In genomic region chr11:106750121-106750751, GRCm38 (mm10) we compare ENCODE assay signal across 8 mouse cellular contexts. TPM values are rescaled to one million over a fixed set of nuclear protein-coding genes. Genes with fewer than 3 reads are reported as not detected.
A peak's percentile ranks its signal among the peaks of the same experiment; 100 is the strongest.
DNase-seq lines count a peak whose midpoint lies in the region; ATAC-seq and TF ChIP-seq lines count a peak whose summit lies in the region.

Gene Pecam1 (minus strand): TSS chr11:106750628.

- no peak for TF ChIP-seq CTCF in spleen, adult 2 months (IDR thresholded peaks at IDR 0.05; ENCODE audit: extremely low read depth, insufficient read depth, insufficient read length, insufficient replicate concordance)

- H3K36me3 ChIP-seq in neural tube, embryonic 11.5 days (ENCODE audit: control insufficient read depth, insufficient read depth, low read length) = no peaks in the 10 kb centered on the region
- H3K36me3 ChIP-seq in forebrain, embryonic 15.5 days = no peaks in the 10 kb centered on the region
- no peaks in the 10 kb centered on the region for H3K36me3 ChIP-seq in hindbrain, embryonic 11.5 days (ENCODE audit: control insufficient read depth, insufficient read depth, low read length)
- no peaks in the 10 kb centered on the region for H3K36me3 ChIP-seq in liver, embryonic 12.5 days
- peaks cover 4% of the 10 kb centered on the region; the same call in 1 of the 2 replicates for H3K36me3 ChIP-seq in spleen, adult 2 months (ENCODE audit: control insufficient read depth, insufficient read depth, low read length)

- H3K9ac ChIP-seq in neural tube, embryonic 11.5 days (ENCODE audit: low read length) = no peak within 1 kb of the TSS
- H3K9ac ChIP-seq in forebrain, embryonic 15.5 days (replicated peaks) = no peak within 1 kb of the TSS
- H3K9ac ChIP-seq in hindbrain, embryonic 11.5 days (ENCODE audit: low read depth, low read length) = no peak within 1 kb of the TSS
- H3K9ac ChIP-seq in liver, embryonic 12.5 days = no peak within 1 kb of the TSS

- H3K4me3 ChIP-seq in neural tube, embryonic 11.5 days (ENCODE audit: low read depth, low read length) = no peak within 1 kb of the TSS
- no peak within 1 kb of the TSS for H3K4me3 ChIP-seq in forebrain, embryonic 15.5 days
- no peak within 1 kb of the TSS for H3K4me3 ChIP-seq in hindbrain, embryonic 11.5 days (ENCODE audit: low read depth, low read length)
- H3K4me3 ChIP-seq in liver, embryonic 12.5 days = no peak within 1 kb of the TSS
- peak within 1 kb of the TSS; percentile 63 for H3K4me3 ChIP-seq in spleen, adult 2 months (ENCODE audit: extremely low read depth, insufficient read depth, insufficient read length)

- ATAC-seq in neural tube, embryonic 11.5 days (ENCODE audit: insufficient read depth, low FRiP score, low TSS enrichment) = no peak
- ATAC-seq in forebrain, embryonic 15.5 days (replicated peaks) = no peak
- ATAC-seq in hindbrain, embryonic 11.5 days (ENCODE audit: low FRiP score) = no peak
- ATAC-seq in liver, embryonic 12.5 days = no peak

- no peak within 1 kb of the TSS for H3K4me2 ChIP-seq in neural tube, embryonic 11.5 days (ENCODE audit: low read depth)
- no peak within 1 kb of the TSS for H3K4me2 ChIP-seq in forebrain, embryonic 15.5 days (replicated peaks)
- H3K4me2 ChIP-seq in hindbrain, embryonic 11.5 days (replicated peaks; ENCODE audit: low read depth, low read length) = no peak within 1 kb of the TSS
- H3K4me2 ChIP-seq in liver, embryonic 12.5 days = peak within 1 kb of the TSS; percentile 29

- TF ChIP-seq POLR2A in spleen, adult 2 months (IDR thresholded peaks at IDR 0.05; ENCODE audit: low read depth, low read length) = peak; percentile 74

- DNase-seq in neural tube, embryonic 11.5 days (ENCODE audit: low spot score) = no peak
- DNase-seq in neural tube, embryonic 10.5 days (ENCODE audit: extremely low spot score, low spot score) = no peak
- no peak for DNase-seq in hindbrain, embryonic 11.5 days (ENCODE audit: low spot score)
- DNase-seq in spleen, adult 2 months (ENCODE audit: low read depth in 1 of 2, low spot score in 2 of 2) = peak; percentile 69 to 78
- DNase-seq in right cerebral cortex, postnatal 25 days = no peak
- no peak for DNase-seq in frontal cortex, postnatal 25 days (ENCODE audit: low spot score in 2 of 2)

- H3K4me1 ChIP-seq in neural tube, embryonic 11.5 days (ENCODE audit: control insufficient read depth, insufficient read depth, low read length) = no peaks in the 10 kb centered on the region
- no peaks in the 10 kb centered on the region for H3K4me1 ChIP-seq in forebrain, embryonic 15.5 days
- H3K4me1 ChIP-seq in hindbrain, embryonic 11.5 days (replicated peaks; ENCODE audit: control insufficient read depth, insufficient read depth, low read length) = no peaks in the 10 kb centered on the region
- H3K4me1 ChIP-seq in liver, embryonic 12.5 days = peaks cover 30% of the 10 kb centered on the region
- H3K4me1 ChIP-seq in spleen, adult 2 months (ENCODE audit: control insufficient read depth, insufficient read depth, insufficient read length) = no peaks in the 10 kb centered on the region

- H3K27me3 ChIP-seq in neural tube, embryonic 11.5 days (ENCODE audit: control insufficient read depth, insufficient read depth, low read length) = no peaks in the 10 kb centered on the region
- H3K27me3 ChIP-seq in forebrain, embryonic 15.5 days = no peaks in the 10 kb centered on the region
- H3K27me3 ChIP-seq in hindbrain, embryonic 11.5 days (ENCODE audit: control insufficient read depth, insufficient read depth, low read length) = no peaks in the 10 kb centered on the region
- peaks cover 9% of the 10 kb centered on the region; the same call in 1 of the 2 replicates for H3K27me3 ChIP-seq in liver, embryonic 12.5 days (replicated peaks)
- no peaks in the 10 kb centered on the region for H3K27me3 ChIP-seq in spleen, adult 2 months (ENCODE audit: control insufficient read depth, insufficient read depth, low read length)

- no peak within 1 kb of the TSS for H3K27ac ChIP-seq in neural tube, embryonic 11.5 days (ENCODE audit: low read depth, low read length)
- no peak within 1 kb of the TSS for H3K27ac ChIP-seq in forebrain, embryonic 15.5 days (replicated peaks)
- H3K27ac ChIP-seq in hindbrain, embryonic 11.5 days (ENCODE audit: low read depth, low read length) = no peak within 1 kb of the TSS
- peak within 1 kb of the TSS; percentile 25 for H3K27ac ChIP-seq in liver, embryonic 12.5 days
- H3K27ac ChIP-seq in spleen, adult 2 months (ENCODE audit: insufficient read depth, low read length) = peak within 1 kb of the TSS; percentile 99

- no peaks in the 10 kb centered on the region for H3K9me3 ChIP-seq in neural tube, embryonic 11.5 days (ENCODE audit: control insufficient read depth, low read length)
- H3K9me3 ChIP-seq in forebrain, embryonic 15.5 days = 0 out of 2 replicates have a peak, but pooled peaks cover 2% of the 10 kb centered on the region
- no peaks in the 10 kb centered on the region for H3K9me3 ChIP-seq in hindbrain, embryonic 11.5 days (ENCODE audit: control insufficient read depth, low read length)
- no peaks in the 10 kb centered on the region for H3K9me3 ChIP-seq in liver, embryonic 12.5 days (replicated peaks)

- WGBS in neural tube, embryonic 11.5 days = 88% methylated on average over 13 of the region's 13 CpGs
- 87% methylated on average over 13 of the region's 13 CpGs for WGBS in forebrain, embryonic 15.5 days
- 90% methylated on average over 13 of the region's 13 CpGs for WGBS in hindbrain, embryonic 11.5 days
- WGBS in liver, embryonic 12.5 days (ENCODE audit: insufficient replicate concordance) = 59% methylated on average over 13 of the region's 13 CpGs
- WGBS in spleen, adult 2 months = 9% methylated on average over 13 of the region's 13 CpGs

RNA-seq across cellular contexts. Expression of gene Pecam1, which starts in this region (rescaled TPM):
- polyA plus RNA-seq in neural tube, embryonic 11.5 days (2014; fragmentation: Nextera tagmentation; extraction: Ambion mirVana) = 24.6 and 24.9 TPM in 2 replicates
- 12.1 and 14.3 TPM in 2 replicates for polyA plus RNA-seq in forebrain, embryonic 15.5 days (2015; fragmentation: Nextera tagmentation; extraction: Ambion mirVana)
- polyA plus RNA-seq in hindbrain, embryonic 11.5 days (2014; fragmentation: Nextera tagmentation; extraction: Ambion mirVana) = 19.0 and 20.3 TPM in 2 replicates
- polyA plus RNA-seq in liver, embryonic 12.5 days (2016; fragmentation: Nextera tagmentation; extraction: Ambion mirVana) = 10.7 and 12.3 TPM in 2 replicates
- 40.3 and 43.5 TPM in 2 replicates for polyA plus RNA-seq in spleen, adult 2 months (2012; rRNA removed)

Comparison
In these comparisons a context has a peak if more than half of its experiments do, and no peak if none do; other contexts are left out.
1. DNase-seq: peak in spleen, adult 2 months (2 of 2); none in neural tube, embryonic 11.5 days (single experiment), neural tube, embryonic 10.5 days (single experiment), hindbrain, embryonic 11.5 days (single experiment), right cerebral cortex, postnatal 25 days (single experiment) and frontal cortex, postnatal 25 days (0 of 2).
2. H3K27ac ChIP-seq: peak in liver, embryonic 12.5 days (single experiment) and spleen, adult 2 months (single experiment); none in neural tube, embryonic 11.5 days (single experiment), forebrain, embryonic 15.5 days (single experiment) and hindbrain, embryonic 11.5 days (single experiment).